Mouse (Mus musculus): Measurements from ENCODE around the gene Rpl35.

DNA sequence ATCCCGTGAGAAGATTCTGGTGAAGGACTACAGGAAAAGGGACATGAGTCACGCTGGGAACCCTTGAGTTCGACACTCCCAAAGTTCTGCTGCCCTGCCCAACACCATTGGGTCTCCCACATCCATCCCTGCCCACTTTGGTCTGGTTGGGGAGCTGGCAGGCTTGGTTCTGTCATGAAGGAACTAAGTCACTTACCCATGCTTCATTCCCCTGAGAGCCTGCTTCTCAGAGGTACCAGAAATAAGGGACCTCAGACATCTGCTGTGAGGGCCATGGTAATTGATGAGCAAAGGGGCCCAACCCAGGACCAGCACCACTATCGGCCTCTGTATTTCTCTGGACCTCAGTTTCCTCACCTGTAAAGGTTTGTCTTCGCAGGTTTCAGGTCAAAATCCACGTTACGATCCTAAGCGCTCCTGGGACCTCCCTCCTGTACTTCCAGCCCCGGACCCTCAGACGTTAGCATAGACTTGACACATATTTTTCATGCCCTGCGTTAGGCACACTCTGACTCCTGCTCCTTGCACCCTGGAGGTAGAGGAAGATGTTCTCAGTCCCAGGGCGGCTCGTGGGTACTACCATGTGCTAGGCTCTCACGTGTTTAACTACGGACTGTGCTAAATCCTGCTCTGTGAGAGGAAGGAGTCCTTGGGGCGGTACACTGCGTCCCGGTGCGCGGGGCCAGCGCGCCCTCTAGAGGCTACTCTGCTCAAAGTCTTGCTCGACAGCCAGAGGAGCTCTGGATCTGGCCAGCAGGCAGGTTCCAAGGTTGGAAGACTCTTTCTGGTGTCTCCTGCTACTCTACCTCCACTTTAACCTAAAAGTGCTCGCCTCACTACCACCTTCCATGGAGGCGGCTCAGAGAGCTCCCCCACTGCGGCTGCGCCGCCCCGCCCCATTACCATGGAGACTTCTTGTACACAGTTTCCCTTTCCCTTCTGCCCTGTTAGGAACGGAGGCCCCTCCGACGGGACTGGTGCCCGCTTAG is 7.7 kb downstream of the Rpl35 start, which contains the start of gene Wdr38:
- TF ChIP-seq GATA1 (IDR thresholded peaks at IDR 0.05; ENCODE audit: borderline replicate concordance, low read length), result no peak
- no peak for TF ChIP-seq FLI1 (IDR thresholded peaks at IDR 0.05; ENCODE audit: low read length)
